Mouse (Mus musculus): ENCODE measurements around the gene Ddx19b. TPM values are rescaled to one million over a fixed set of nuclear protein-coding genes. Genes with fewer than 3 reads are reported as not detected.
"Not testable (repeated sequence)": the region's sequence is repeated elsewhere in the genome, so short reads cannot be mapped to it uniquely, and the experiment has no call there.

The Ddx19b gene
- polyA plus RNA-seq, 2 experiments = 2.4 to 3.0 TPM

DNA sequence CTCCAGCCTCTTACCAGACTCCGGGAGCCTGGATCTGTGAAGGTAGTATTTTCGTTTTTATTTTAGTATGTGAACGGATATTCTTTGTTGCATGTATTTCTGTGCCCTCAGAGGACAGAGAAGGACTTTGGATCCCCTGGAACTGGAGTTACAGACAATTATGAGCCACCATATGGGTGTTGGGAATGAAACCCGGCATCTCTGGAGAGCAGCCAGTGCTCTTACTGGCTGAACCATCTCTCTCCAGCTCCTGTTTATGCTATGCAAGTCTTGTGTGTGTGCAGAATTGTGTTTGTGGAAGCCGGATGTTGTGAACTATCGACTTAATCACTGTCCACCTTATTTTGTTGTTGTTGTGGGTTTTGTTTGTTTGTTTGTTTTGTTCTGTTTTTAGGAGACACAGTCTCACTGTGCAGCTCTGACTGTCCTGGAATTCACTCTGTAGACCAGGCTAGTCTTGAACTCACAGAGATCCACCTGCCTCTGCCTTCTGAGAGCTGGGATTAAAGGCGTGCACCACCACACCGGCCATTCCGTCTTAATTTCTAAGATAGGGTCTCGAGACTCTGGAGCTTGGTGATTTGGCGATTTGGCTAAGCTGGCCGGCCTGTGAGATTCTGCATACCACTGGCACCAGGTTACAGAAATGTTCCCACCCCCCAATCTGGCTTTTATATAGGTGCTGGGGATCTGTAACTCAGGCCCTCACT lies 72.3 kb downstream of the Ddx19b start:
- Histone ChIP-seq H3K27me3 (ENCODE audit: control insufficient read depth, insufficient read depth, low read length) (no peaks in the 10 kb centered on the region), H3K9ac (replicated peaks) (no peak overlapping the region), H3K36me3 (replicated peaks; ENCODE audit: control insufficient read depth, insufficient read depth, low read depth) (peaks cover 37% of the 10 kb centered on the region), H3K27ac (no peak overlapping the region), H3K4me2 (ENCODE audit: low read depth) (no peak overlapping the region), H3K4me1 (replicated peaks; ENCODE audit: control insufficient read depth in 2 of 2, insufficient read depth in 2 of 2, low read length in 1 of 2) (no peaks in the 10 kb centered on the region), H3K4me3 (ENCODE audit: insufficient read depth in 1 of 2, low read depth in 2 of 2, low read length in 2 of 2) (no peak overlapping the region), H3K9me3 (ENCODE audit: control insufficient read depth, low read length) (no peaks in the 10 kb centered on the region)
- ATAC-seq (ENCODE audit: insufficient read depth) = no peak
- TF ChIP-seq EP300 (IDR thresholded peaks at IDR 0.05; ENCODE audit: low read depth) (no peak), CTCF (IDR thresholded peaks at IDR 0.05; ENCODE audit: low read depth) (no peak)
- DNase-seq (ENCODE audit: low read depth in 3 of 3, low spot score in 3 of 3) = no peak
- WGBS (ENCODE audit: insufficient replicate concordance) = 89% methylated on average over 12 of the region's 12 CpGs

DNA sequence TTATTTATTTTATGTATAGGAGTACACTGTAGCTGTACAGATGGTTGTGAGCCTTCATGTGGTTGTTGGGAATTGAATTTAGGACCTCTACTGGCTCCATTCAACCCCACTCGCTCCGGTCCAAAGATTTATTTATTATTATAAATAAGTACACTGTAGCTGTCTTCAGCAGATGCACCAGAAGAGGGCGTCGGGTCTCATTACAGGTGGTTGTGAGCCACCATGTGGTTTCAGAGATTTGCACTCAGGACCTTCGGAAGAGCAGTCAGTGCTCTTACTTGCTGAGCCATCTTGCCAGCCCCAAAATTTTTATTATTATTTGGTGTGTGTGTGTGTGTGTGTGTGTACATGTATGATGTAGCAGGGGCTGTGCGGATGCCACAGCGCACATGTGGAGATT lies 73.0 kb downstream of the Ddx19b start:
- not testable (repeated sequence) for H3K27ac ChIP-seq; H3K4me3 ChIP-seq (ENCODE audit: insufficient read depth in 1 of 2, low read depth in 2 of 2, low read length in 2 of 2); H3K4me1 ChIP-seq (replicated peaks; ENCODE audit: control insufficient read depth in 2 of 2, insufficient read depth in 2 of 2, low read length in 1 of 2); ATAC-seq (ENCODE audit: insufficient read depth); H3K4me2 ChIP-seq (ENCODE audit: low read depth); H3K9ac ChIP-seq (replicated peaks); H3K9me3 ChIP-seq (ENCODE audit: control insufficient read depth, low read length); H3K27me3 ChIP-seq (ENCODE audit: control insufficient read depth, insufficient read depth, low read length); DNase-seq (ENCODE audit: low read depth in 3 of 3, low spot score in 3 of 3)
- peaks cover 37% of the 10 kb centered on the region for H3K36me3 ChIP-seq (replicated peaks; ENCODE audit: control insufficient read depth, insufficient read depth, low read depth)
- 88% methylated on average over 7 of the region's 7 CpGs for WGBS (ENCODE audit: insufficient replicate concordance)
- peak; percentile 38; the same call in 1 of the 2 replicates for TF ChIP-seq CTCF (IDR thresholded peaks at IDR 0.05; ENCODE audit: low read depth)

DNA sequence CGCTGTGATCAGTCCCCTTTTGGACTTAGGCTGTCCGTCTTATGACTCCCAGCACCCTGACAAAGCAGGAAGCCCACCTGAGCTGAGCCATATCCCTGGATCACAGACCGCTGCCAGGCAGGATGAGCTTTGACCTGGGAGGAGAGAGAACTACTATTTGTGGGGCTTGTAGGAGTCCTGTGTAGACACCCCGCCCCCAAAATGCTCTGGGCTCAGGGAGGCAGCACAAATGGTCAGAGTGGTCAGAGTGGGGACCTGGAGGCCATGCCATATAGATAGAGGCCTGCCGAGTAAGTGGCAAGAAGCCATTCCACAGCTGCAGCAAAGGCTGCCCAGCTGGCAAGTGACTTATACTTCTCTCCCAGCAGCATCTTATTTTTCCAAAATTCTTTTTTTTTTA lies 73.4 kb downstream of the Ddx19b start:
- H3K9ac ChIP-seq (replicated peaks) = no peak overlapping the region
- TF ChIP-seq EP300 (IDR thresholded peaks at IDR 0.05; ENCODE audit: low read depth) (no peak), CTCF (IDR thresholded peaks at IDR 0.05; ENCODE audit: low read depth) (no peak)
- H3K4me1 ChIP-seq (replicated peaks; ENCODE audit: control insufficient read depth in 2 of 2, insufficient read depth in 2 of 2, low read length in 1 of 2) = no peaks in the 10 kb centered on the region
- no peak overlapping the region for H3K27ac ChIP-seq
- ATAC-seq (ENCODE audit: insufficient read depth) (no peak), DNase-seq (ENCODE audit: low read depth in 3 of 3, low spot score in 3 of 3) (no peak)
- H3K27me3 ChIP-seq (ENCODE audit: control insufficient read depth, insufficient read depth, low read length) = no peaks in the 10 kb centered on the region
- H3K36me3 ChIP-seq (replicated peaks; ENCODE audit: control insufficient read depth, insufficient read depth, low read depth) = peaks cover 37% of the 10 kb centered on the region
- H3K9me3 ChIP-seq (ENCODE audit: control insufficient read depth, low read length) = no peaks in the 10 kb centered on the region
- 83% methylated on average over 5 of the region's 5 CpGs for WGBS (ENCODE audit: insufficient replicate concordance)
- H3K4me3 ChIP-seq (ENCODE audit: insufficient read depth in 1 of 2, low read depth in 2 of 2, low read length in 2 of 2) = no peak overlapping the region
- no peak overlapping the region for H3K4me2 ChIP-seq (ENCODE audit: low read depth)

DNA sequence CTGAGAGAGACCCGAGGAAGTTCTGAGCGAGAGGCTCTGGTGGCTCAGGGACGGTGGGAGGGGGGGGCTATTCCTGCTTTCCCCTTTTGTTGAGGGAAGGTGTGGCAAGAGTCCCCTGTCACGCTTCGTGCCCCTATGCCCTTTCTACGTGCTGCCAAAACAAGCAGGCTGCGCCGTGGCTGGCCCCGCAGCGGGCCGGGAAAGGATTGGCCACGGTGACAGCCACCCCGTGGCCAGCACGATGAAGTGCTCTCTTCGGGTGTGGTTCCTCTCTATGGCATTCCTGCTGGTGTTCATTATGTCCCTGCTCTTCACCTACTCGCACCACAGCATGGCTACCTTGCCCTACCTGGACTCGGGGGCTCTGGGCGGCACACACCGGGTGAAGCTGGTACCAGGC lies 74.1 kb downstream of the Ddx19b start:
- no peaks in the 10 kb centered on the region for H3K9me3 ChIP-seq (ENCODE audit: control insufficient read depth, low read length)
- DNase-seq (ENCODE audit: low read depth in 3 of 3, low spot score in 3 of 3) (no peak), ATAC-seq (ENCODE audit: insufficient read depth) (no peak)
- no peak overlapping the region for H3K4me3 ChIP-seq (ENCODE audit: insufficient read depth in 1 of 2, low read depth in 2 of 2, low read length in 2 of 2)
- 89% methylated on average over 19 of the region's 19 CpGs for WGBS (ENCODE audit: insufficient replicate concordance)
- H3K4me1 ChIP-seq (replicated peaks; ENCODE audit: control insufficient read depth in 2 of 2, insufficient read depth in 2 of 2, low read length in 1 of 2) = no peaks in the 10 kb centered on the region
- peaks cover 34% of the 10 kb centered on the region for H3K36me3 ChIP-seq (replicated peaks; ENCODE audit: control insufficient read depth, insufficient read depth, low read depth)
- no peaks in the 10 kb centered on the region for H3K27me3 ChIP-seq (ENCODE audit: control insufficient read depth, insufficient read depth, low read length)
- no peak overlapping the region for H3K4me2 ChIP-seq (ENCODE audit: low read depth)
- H3K27ac ChIP-seq = no peak overlapping the region
- no peak for TF ChIP-seq CTCF (IDR thresholded peaks at IDR 0.05; ENCODE audit: low read depth)
- TF ChIP-seq EP300 (IDR thresholded peaks at IDR 0.05; ENCODE audit: low read depth) = no peak
- no peak overlapping the region for H3K9ac ChIP-seq (replicated peaks)

DNA sequence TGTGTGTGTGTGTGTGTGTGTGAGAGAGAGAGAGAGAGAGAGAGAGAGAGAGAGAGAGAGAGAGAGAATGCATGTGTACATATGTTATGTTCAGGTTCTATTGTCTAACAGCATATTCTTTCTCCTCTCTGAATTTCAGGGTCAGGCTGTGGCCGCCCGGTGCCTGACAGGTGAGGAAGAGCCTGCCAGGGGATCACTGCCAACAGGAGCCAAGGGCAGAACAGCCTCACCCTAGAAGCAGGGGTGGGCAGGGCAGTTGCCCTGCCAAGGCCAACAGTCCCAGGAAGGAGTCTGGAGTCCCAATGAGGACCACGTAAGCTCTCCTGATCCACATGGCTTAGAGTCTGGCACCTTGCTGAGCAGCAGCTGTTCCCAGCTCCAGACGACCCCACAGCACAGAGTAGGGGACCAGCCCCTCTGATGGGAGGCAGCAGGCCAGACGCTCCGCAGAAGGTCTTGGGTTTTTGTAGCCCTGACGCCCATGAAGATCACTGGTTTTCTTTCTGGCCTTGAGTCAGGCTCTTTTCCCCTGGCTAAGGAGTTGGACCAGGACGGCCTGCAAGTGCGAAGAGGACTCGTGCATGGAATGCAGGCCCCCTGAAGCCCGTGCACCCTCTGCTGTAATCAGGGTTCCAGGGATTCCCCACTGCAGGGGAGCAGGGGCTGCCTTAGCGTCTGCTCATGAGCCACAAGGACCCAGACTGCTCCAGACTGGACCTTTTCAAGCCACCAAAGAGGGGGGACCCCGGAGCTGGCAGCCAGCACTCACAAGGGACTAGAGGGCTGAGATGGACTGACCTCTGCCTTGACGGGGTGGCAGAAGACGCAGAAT lies 74.7 kb downstream of the Ddx19b start:
- ATAC-seq (ENCODE audit: insufficient read depth) (no peak), DNase-seq (ENCODE audit: low read depth in 3 of 3, low spot score in 3 of 3) (no peak)
- H3K36me3 ChIP-seq (replicated peaks; ENCODE audit: control insufficient read depth, insufficient read depth, low read depth) = peaks cover 31% of the 10 kb centered on the region
- H3K27me3 ChIP-seq (ENCODE audit: control insufficient read depth, insufficient read depth, low read length) = no peaks in the 10 kb centered on the region
- H3K4me1 ChIP-seq (replicated peaks; ENCODE audit: control insufficient read depth in 2 of 2, insufficient read depth in 2 of 2, low read length in 1 of 2) = no peaks in the 10 kb centered on the region
- 87% methylated on average over 15 of the region's 15 CpGs for whole genome bisulfite sequencing (ENCODE audit: insufficient replicate concordance)
- no peaks in the 10 kb centered on the region for H3K9me3 ChIP-seq (ENCODE audit: control insufficient read depth, low read length)
- no peak overlapping the region for H3K4me3 ChIP-seq (ENCODE audit: insufficient read depth in 1 of 2, low read depth in 2 of 2, low read length in 2 of 2)
- H3K9ac ChIP-seq (replicated peaks) = no peak overlapping the region
- TF ChIP-seq EP300 (IDR thresholded peaks at IDR 0.05; ENCODE audit: low read depth) (no peak), CTCF (IDR thresholded peaks at IDR 0.05; ENCODE audit: low read depth) (no peak)
- H3K4me2 ChIP-seq (ENCODE audit: low read depth) = no peak overlapping the region
- H3K27ac ChIP-seq = no peak overlapping the region

Measured in liver, embryonic 14.5 days (tissue).